Mouse (Mus musculus): ENCODE data around the gene Odf3. TPM values are rescaled to one million over a fixed set of nuclear protein-coding genes. Genes with fewer than 3 reads are reported as not detected.
A peak's percentile ranks its signal among the peaks of the same experiment; 100 is the strongest.

Gene Odf3
- polyA plus RNA-seq, 1 experiment from 2014 or later, result not detected

GRCm38 (mm10) chr7:140848591-140848990 lies 986 bp downstream of the Odf3 start:
- Histone ChIP-seq H3K4me3 (ENCODE audit: low read depth, low read length) (no peak overlapping the region), H3K9me3 (replicated peaks; ENCODE audit: control insufficient read depth, low read length) (no peaks in the 10 kb centered on the region), H3K36me3 (replicated peaks; ENCODE audit: control insufficient read depth, insufficient read depth, low read depth, low read length) (peaks cover 8% of the 10 kb centered on the region), H3K4me2 (ENCODE audit: low read depth, low read length) (no peak overlapping the region), H3K4me1 (ENCODE audit: control insufficient read depth, insufficient read depth, low read length) (no peaks in the 10 kb centered on the region), H3K27ac (replicated peaks; ENCODE audit: low read depth, low read length) (no peak overlapping the region), H3K27me3 (ENCODE audit: control insufficient read depth, insufficient read depth, low read length) (no peaks in the 10 kb centered on the region), H3K9ac (replicated peaks; ENCODE audit: low read length) (no peak overlapping the region)
- DNase-seq (ENCODE audit: low spot score), result no peak
- ATAC-seq (replicated peaks; ENCODE audit: insufficient number of reproducible peaks, low FRiP score, low TSS enrichment, low read depth), result no peak
- 91% methylated on average over 10 of the region's 10 CpGs for WGBS

- H3K9me3 ChIP-seq (replicated peaks; ENCODE audit: control insufficient read depth, low read length), result no peaks in the 10 kb centered on the region
- ATAC-seq (replicated peaks; ENCODE audit: insufficient number of reproducible peaks, low FRiP score, low TSS enrichment, low read depth), result no peak
- no peaks in the 10 kb centered on the region for H3K27me3 ChIP-seq (ENCODE audit: control insufficient read depth, insufficient read depth, low read length)
- no peak for DNase-seq (ENCODE audit: low spot score)
- no peak overlapping the region for H3K9ac ChIP-seq (replicated peaks; ENCODE audit: low read length)
- no peak overlapping the region for H3K4me3 ChIP-seq (ENCODE audit: low read depth, low read length)
- H3K4me2 ChIP-seq (ENCODE audit: low read depth, low read length), result no peak overlapping the region
- 95% methylated on average over 4 of the region's 4 CpGs for WGBS
- no peaks in the 10 kb centered on the region for H3K4me1 ChIP-seq (ENCODE audit: control insufficient read depth, insufficient read depth, low read length)
- peaks cover 13% of the 10 kb centered on the region for H3K36me3 ChIP-seq (replicated peaks; ENCODE audit: control insufficient read depth, insufficient read depth, low read depth, low read length)
- H3K27ac ChIP-seq (replicated peaks; ENCODE audit: low read depth, low read length), result no peak overlapping the region
These were observed 4.3 kb downstream of the Odf3 start for GRCm38 (mm10) chr7:140851916-140852315.

GRCm38 (mm10) chr7:140853386-140853785 lies 5.8 kb downstream of the Odf3 start:
- H3K4me1 ChIP-seq (ENCODE audit: control insufficient read depth, insufficient read depth, low read length), result peaks cover 2% of the 10 kb centered on the region
- no peak for ATAC-seq (replicated peaks; ENCODE audit: insufficient number of reproducible peaks, low FRiP score, low TSS enrichment, low read depth)
- DNase-seq (ENCODE audit: low spot score), result no peak
- no peak overlapping the region for H3K4me2 ChIP-seq (ENCODE audit: low read depth, low read length)
- H3K36me3 ChIP-seq (replicated peaks; ENCODE audit: control insufficient read depth, insufficient read depth, low read depth, low read length), result peaks cover 13% of the 10 kb centered on the region
- no peak overlapping the region for H3K4me3 ChIP-seq (ENCODE audit: low read depth, low read length)
- H3K27me3 ChIP-seq (ENCODE audit: control insufficient read depth, insufficient read depth, low read length), result no peaks in the 10 kb centered on the region
- no peak overlapping the region for H3K9ac ChIP-seq (replicated peaks; ENCODE audit: low read length)
- WGBS, result 88% methylated on average over 9 of the region's 9 CpGs
- H3K27ac ChIP-seq (replicated peaks; ENCODE audit: low read depth, low read length), result no peak overlapping the region
- H3K9me3 ChIP-seq (replicated peaks; ENCODE audit: control insufficient read depth, low read length), result no peaks in the 10 kb centered on the region

GRCm38 (mm10) chr7:140854483-140854882 lies 6.9 kb downstream of the Odf3 start:
- no peak overlapping the region for H3K9ac ChIP-seq (replicated peaks; ENCODE audit: low read length)
- no peak for DNase-seq (ENCODE audit: low spot score)
- no peaks in the 10 kb centered on the region for H3K9me3 ChIP-seq (replicated peaks; ENCODE audit: control insufficient read depth, low read length)
- H3K4me2 ChIP-seq (ENCODE audit: low read depth, low read length), result no peak overlapping the region
- WGBS, result 92% methylated on average over 18 of the region's 18 CpGs
- no peak overlapping the region for H3K27ac ChIP-seq (replicated peaks; ENCODE audit: low read depth, low read length)
- ATAC-seq (replicated peaks; ENCODE audit: insufficient number of reproducible peaks, low FRiP score, low TSS enrichment, low read depth), result no peak
- no peak overlapping the region for H3K4me3 ChIP-seq (ENCODE audit: low read depth, low read length)
- peaks cover 13% of the 10 kb centered on the region for H3K36me3 ChIP-seq (replicated peaks; ENCODE audit: control insufficient read depth, insufficient read depth, low read depth, low read length)
- peaks cover 2% of the 10 kb centered on the region for H3K4me1 ChIP-seq (ENCODE audit: control insufficient read depth, insufficient read depth, low read length)
- H3K27me3 ChIP-seq (ENCODE audit: control insufficient read depth, insufficient read depth, low read length), result no peaks in the 10 kb centered on the region

- 75% methylated on average over 9 of the region's 9 CpGs for WGBS
- no peak overlapping the region for H3K27ac ChIP-seq (replicated peaks; ENCODE audit: low read depth, low read length)
These were observed 7.6 kb downstream of the Odf3 start for GRCm38 (mm10) chr7:140855181-140855580.

GRCm38 (mm10) chr7:140855860-140856784 lies 8.5 kb downstream of the Odf3 start, which contains the start of gene Gm45785:
Gene Gm45785, minus strand, starts transcription at chr7:140856331.
- peaks cover 13% of the 10 kb centered on the region for H3K36me3 ChIP-seq (replicated peaks; ENCODE audit: control insufficient read depth, insufficient read depth, low read depth, low read length)
- under 1% methylated on average over 51 of the region's 51 CpGs for WGBS
- peak within 1 kb of the TSS; percentile 98 for H3K4me2 ChIP-seq (ENCODE audit: low read depth, low read length)
- H3K9me3 ChIP-seq (replicated peaks; ENCODE audit: control insufficient read depth, low read length), result no peaks in the 10 kb centered on the region
- peak within 1 kb of the TSS; percentile 74 for H3K4me3 ChIP-seq (ENCODE audit: low read depth, low read length)
- ATAC-seq (replicated peaks; ENCODE audit: insufficient number of reproducible peaks, low FRiP score, low TSS enrichment, low read depth) (peak; percentile 73), DNase-seq (ENCODE audit: low spot score) (peak; percentile 93)
- H3K9ac ChIP-seq (replicated peaks; ENCODE audit: low read length), result peak within 1 kb of the TSS; percentile 87
- peaks cover 2% of the 10 kb centered on the region for H3K4me1 ChIP-seq (ENCODE audit: control insufficient read depth, insufficient read depth, low read length)
- H3K27me3 ChIP-seq (ENCODE audit: control insufficient read depth, insufficient read depth, low read length), result no peaks in the 10 kb centered on the region
- peak within 1 kb of the TSS; percentile 66 for H3K27ac ChIP-seq (replicated peaks; ENCODE audit: low read depth, low read length)

More at GRCm38 (mm10) chr7:140855181-140855580, 7.6 kb downstream of the Odf3 start:
- Histone ChIP-seq H3K4me3 (ENCODE audit: low read depth, low read length) (peak overlapping the region; percentile 74), H3K4me2 (ENCODE audit: low read depth, low read length) (peak overlapping the region; percentile 98), H3K27me3 (ENCODE audit: control insufficient read depth, insufficient read depth, low read length) (no peaks in the 10 kb centered on the region), H3K36me3 (replicated peaks; ENCODE audit: control insufficient read depth, insufficient read depth, low read depth, low read length) (peaks cover 13% of the 10 kb centered on the region), H3K9me3 (replicated peaks; ENCODE audit: control insufficient read depth, low read length) (no peaks in the 10 kb centered on the region), H3K4me1 (ENCODE audit: control insufficient read depth, insufficient read depth, low read length) (peaks cover 2% of the 10 kb centered on the region), H3K9ac (replicated peaks; ENCODE audit: low read length) (peak overlapping the region; percentile 87; the same call in 1 of the 2 replicates)
- no peak for DNase-seq (ENCODE audit: low spot score)
- ATAC-seq (replicated peaks; ENCODE audit: insufficient number of reproducible peaks, low FRiP score, low TSS enrichment, low read depth), result no peak

- WGBS, result 0% methylated on average over 50 of the region's 50 CpGs
- ATAC-seq (replicated peaks; ENCODE audit: insufficient number of reproducible peaks, low FRiP score, low TSS enrichment, low read depth), result peak; percentile 81
- peaks cover 15% of the 10 kb centered on the region for H3K36me3 ChIP-seq (replicated peaks; ENCODE audit: control insufficient read depth, insufficient read depth, low read depth, low read length)
These were observed 9.4 kb downstream of the Odf3 start, which contains the start of gene Ric8a for GRCm38 (mm10) chr7:140856785-140857549. Gene Ric8a, plus strand, starts transcription at chr7:140856957.

More at GRCm38 (mm10) chr7:140856785-140857549, 9.4 kb downstream of the Odf3 start, which contains the start of gene Ric8a:
- H3K9ac ChIP-seq (replicated peaks; ENCODE audit: low read length), result peak within 1 kb of the TSS; percentile 87
- H3K4me1 ChIP-seq (ENCODE audit: control insufficient read depth, insufficient read depth, low read length), result peaks cover 2% of the 10 kb centered on the region
- H3K4me3 ChIP-seq (ENCODE audit: low read depth, low read length), result peak within 1 kb of the TSS; percentile 74
- H3K9me3 ChIP-seq (replicated peaks; ENCODE audit: control insufficient read depth, low read length), result no peaks in the 10 kb centered on the region
- H3K27me3 ChIP-seq (ENCODE audit: control insufficient read depth, insufficient read depth, low read length), result no peaks in the 10 kb centered on the region
- H3K27ac ChIP-seq (replicated peaks; ENCODE audit: low read depth, low read length), result peak within 1 kb of the TSS; percentile 66
- DNase-seq (ENCODE audit: low spot score), result peak; percentile 81
- H3K4me2 ChIP-seq (ENCODE audit: low read depth, low read length), result peak within 1 kb of the TSS; percentile 98
